Mouse (Mus musculus) left cerebral cortex, adult 6 months (tissue): ENCODE data around the gene Gm49721. TPM values are rescaled to one million over a fixed set of nuclear protein-coding genes. Genes with fewer than 3 reads are reported as not detected.

Source experiments
- long read RNA-seq, 2 experiments: library from polyadenylated mRNA; unstranded; transcript quantifications; one replicate each; pipeline ENCODE4 v2.0.0; 2019 to 2020
- polyA plus RNA-seq: library from polyadenylated mRNA; unstranded; fragments of <200 nt; fragmentation: Nextera tagmentation; gene quantifications from 2 replicates; pipeline ENCODE4 v1.2.3, GENCODE M21; 2021

Gm49721 gene
- 0.41 TPM in 1 of 2 replicates, not detected in the other for polyA plus RNA-seq
- long read RNA-seq, experiment 1, partial matches to known transcripts: 0 of 2 reads
- long read RNA-seq, experiment 1, other reads (novel, unspliced or antisense): 2 of 2 reads
- long read RNA-seq, experiment 2, partial matches to known transcripts: 3 of 6 reads
- long read RNA-seq, experiment 2, other reads (novel, unspliced or antisense): 3 of 6 reads

DNA sequence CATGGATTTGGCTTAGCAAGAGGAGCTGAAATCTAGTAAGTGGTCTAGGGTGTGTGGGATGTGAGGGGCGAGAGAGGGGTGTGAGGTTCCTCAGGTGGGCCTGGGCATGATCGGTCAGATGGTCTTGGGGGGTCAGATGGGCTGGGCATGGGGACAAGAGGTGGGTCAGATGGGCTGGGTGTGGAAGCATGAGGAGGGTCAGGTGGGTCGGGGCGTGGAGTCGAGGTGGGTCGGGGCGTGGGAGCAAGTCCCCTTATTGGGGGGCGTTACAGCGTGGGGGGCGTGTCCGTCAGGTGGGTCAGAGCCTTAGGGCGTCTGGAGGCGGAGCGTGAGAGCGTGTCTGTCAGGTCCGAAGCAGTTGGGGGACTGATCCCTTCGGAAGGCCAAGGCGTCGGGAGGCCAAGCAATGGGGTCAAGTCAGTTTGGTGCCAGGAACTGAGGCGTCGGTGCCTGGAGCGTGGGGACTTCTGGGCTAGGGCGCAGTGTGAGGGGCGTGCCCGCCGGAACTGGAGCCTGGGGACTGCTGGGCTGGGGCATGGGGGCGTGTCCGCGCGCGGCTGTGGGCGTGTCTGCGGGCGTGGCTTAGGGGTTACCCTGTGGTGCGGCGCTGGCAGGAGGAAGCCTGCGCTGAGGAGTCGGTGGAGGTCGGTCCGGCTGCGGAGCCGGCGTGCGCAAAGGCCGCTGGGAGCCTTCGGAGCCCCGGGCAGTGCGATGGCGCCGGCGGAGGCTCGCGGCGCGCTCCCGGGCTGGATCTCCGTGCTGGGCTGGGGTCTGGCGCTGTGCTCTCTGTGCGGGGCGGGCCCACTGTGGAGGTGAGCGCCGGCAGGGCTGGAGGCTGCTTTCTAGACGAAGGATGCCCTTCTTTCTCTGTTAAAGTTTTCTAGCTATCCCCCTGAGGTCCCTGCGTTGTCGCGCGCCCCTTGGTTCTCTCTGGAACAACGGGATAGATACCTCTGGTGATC lies at the start of gene Gm49721:
TSS of gene Gm49721 (plus strand) at position 618 of the 962 bp plus-strand sequence.

GRCm38 (mm10) chr17:6947984-6948768 lies 30.5 kb upstream of the Gm49721 start, which contains the start of gene Rsph3b:
TSS of gene Rsph3b (minus strand) at chr17:6948682.

DNA sequence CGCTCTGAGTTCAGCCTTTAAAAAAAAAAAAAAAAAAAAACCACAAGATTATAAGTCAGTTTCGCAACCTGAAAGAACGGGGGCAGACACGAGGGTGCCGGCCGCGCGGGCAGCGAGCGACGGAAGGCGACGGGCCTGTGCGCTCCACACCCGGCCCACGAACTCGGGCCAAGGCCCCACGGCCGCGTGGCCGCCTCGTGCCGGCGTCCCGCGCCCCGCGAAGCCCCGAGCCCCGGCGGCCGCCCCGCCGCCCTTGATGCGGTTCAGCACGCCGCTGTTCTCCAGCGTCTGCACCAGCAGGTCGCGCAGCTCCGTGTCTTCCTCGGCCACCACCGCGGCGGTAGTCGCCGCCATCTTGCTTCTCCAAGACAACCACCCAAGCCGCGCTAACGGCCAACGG lies 17.9 kb upstream of the Gm49721 start, which contains the start of gene Tagap1:
TSS of gene Tagap1 (minus strand) at position 381 of the 400 bp plus-strand sequence.

DNA sequence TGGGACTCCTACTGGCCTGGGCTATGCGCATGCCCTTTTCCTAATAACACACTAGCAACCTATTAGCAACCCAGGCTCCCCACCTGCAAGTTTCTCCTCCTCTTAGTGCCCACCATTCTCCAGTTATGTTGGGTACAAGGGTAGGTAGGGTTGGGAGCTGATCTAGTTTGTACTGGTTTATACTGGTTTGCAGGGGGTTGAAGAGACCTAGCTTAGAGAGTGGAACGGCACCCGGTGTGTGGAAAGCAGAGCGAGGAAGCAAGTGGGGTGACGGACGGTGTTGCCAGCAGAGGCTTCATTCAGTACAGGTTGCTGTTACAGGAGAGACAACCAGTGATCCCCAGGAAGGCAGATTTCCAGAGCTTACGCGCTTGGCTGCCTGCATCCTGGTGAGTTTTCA lies 8.4 kb upstream of the Gm49721 start, which contains the start of gene Rnaset2b:
TSS of gene Rnaset2b (plus strand) at position 301 of the 400 bp plus-strand sequence.

DNA sequence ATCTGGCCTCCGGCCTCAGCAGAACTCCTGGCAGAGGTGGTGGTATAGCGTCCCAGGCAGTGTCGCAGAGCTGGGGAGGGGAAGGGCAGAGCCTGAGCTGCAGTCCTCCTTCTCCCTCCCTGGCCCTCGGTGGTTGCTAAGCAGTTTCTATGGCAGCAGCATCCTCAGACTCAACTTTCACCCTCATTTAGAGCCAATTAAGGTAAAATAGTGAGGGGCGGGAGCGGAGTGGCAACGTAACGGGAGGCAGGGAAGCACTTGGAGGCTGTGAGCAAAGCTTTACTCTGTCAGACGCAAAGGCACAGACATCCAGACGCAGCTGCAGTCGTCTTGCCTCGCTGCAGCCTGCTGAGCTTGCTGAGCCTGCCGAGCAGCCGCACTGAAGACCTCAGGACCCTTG lies 46.6 kb downstream of the Gm49721 start, which contains the start of gene Gm1604a:
TSS of gene Gm1604a (plus strand) at position 312 of the 400 bp plus-strand sequence.

Other genes with a start within 250 kb of the Gm49721 start
- 19.0 and 20.3 TPM in 2 replicates for gene Ezr, start 196.1 kb upstream of the Gm49721 start, polyA plus RNA-seq
- gene Rsph3b, start 30.2 kb upstream of the Gm49721 start, polyA plus RNA-seq: 39.7 and 44.5 TPM in 2 replicates
- 66.0 and 79.6 TPM in 2 replicates for gene Tagap1, start 17.7 kb upstream of the Gm49721 start, polyA plus RNA-seq
- gene Rnaset2b, start 8.3 kb upstream of the Gm49721 start, polyA plus RNA-seq: 69.9 and 76.3 TPM in 2 replicates
- gene Gm1604a, start 46.7 kb downstream of the Gm49721 start, polyA plus RNA-seq: 2.1 and 2.9 TPM in 2 replicates
- 10.5 and 18.1 TPM in 2 replicates for gene Rps6ka2, start 191.2 kb downstream of the Gm49721 start, polyA plus RNA-seq